10 mouse cellular contexts compared by ENCODE assay signal in the genomic region with DNA sequence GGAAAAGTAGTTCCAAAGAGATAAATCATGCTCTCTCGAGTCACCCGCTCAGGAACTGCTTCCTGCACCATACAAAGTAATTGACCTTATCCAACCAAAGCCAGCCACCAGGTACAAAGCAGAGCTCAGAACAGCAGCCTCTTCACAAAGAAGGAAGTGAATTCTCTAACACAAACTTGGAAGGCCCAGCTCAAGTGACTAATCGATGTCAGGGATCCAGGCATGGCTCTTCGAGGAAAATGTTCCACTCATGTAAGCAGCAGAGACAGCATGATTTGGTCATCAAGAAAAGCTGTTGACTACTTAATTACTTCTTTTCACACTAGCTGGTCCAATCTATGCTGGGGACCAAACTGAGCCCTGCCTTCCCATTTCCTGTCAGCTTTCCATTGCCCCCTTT.
DNase-seq lines count a peak whose midpoint lies in the region; ATAC-seq lines count a peak whose summit lies in the region.
"Had no signal": no experiment of that assay in that cellular context is flagged by ENCODE, and none has a peak within 500 bp of the region (broad histone marks: within the 10 kb centered on the region; RNA-seq: fewer than 3 reads in every experiment).

No protein-coding gene starts in this region.

- no peak overlapping the region for H3K4me2 ChIP-seq in kidney, embryonic 14.5 days (replicated peaks; ENCODE audit: low read depth, low read length)
- H3K4me2 ChIP-seq in embryonic facial prominence, embryonic 13.5 days = no peak overlapping the region
- H3K4me2 ChIP-seq in liver, embryonic 12.5 days = no peak overlapping the region
- H3K4me2 ChIP-seq in midbrain, embryonic 15.5 days = no peak overlapping the region
- H3K4me2 ChIP-seq: midbrain, embryonic 11.5 days had no signal

- no peak for ATAC-seq in kidney, embryonic 14.5 days (ENCODE audit: low FRiP score, low TSS enrichment)
- no peak for ATAC-seq in embryonic facial prominence, embryonic 13.5 days (ENCODE audit: insufficient number of reproducible peaks, insufficient read depth, low FRiP score, low TSS enrichment, low read depth)
- no peak for ATAC-seq in liver, embryonic 12.5 days
- ATAC-seq in midbrain, embryonic 15.5 days (replicated peaks) = no peak

- H3K9me3 ChIP-seq in kidney, embryonic 14.5 days (ENCODE audit: control insufficient read depth, low read length) = no peaks in the 10 kb centered on the region
- H3K9me3 ChIP-seq in embryonic facial prominence, embryonic 13.5 days = no peaks in the 10 kb centered on the region
- no peaks in the 10 kb centered on the region for H3K9me3 ChIP-seq in liver, embryonic 12.5 days (replicated peaks)
- H3K9me3 ChIP-seq in midbrain, embryonic 15.5 days = no peaks in the 10 kb centered on the region

- H3K4me1 ChIP-seq in kidney, embryonic 14.5 days (ENCODE audit: control insufficient read depth, insufficient read depth, low read length) = peaks cover 33% of the 10 kb centered on the region
- H3K4me1 ChIP-seq in embryonic facial prominence, embryonic 13.5 days = peaks cover 42% of the 10 kb centered on the region
- H3K4me1 ChIP-seq in liver, embryonic 12.5 days = peaks cover 16% of the 10 kb centered on the region
- H3K4me1 ChIP-seq in midbrain, embryonic 15.5 days = peaks cover 24% of the 10 kb centered on the region

- intact Hi-C loops in left cerebral cortex, postnatal 4 days (cut with DNase I) = no loop called here

- 37% methylated on average over 4 of the region's 4 CpGs for WGBS in kidney, embryonic 14.5 days
- WGBS in embryonic facial prominence, embryonic 13.5 days = 60% methylated on average over 4 of the region's 4 CpGs
- 67% methylated on average over 4 of the region's 4 CpGs for WGBS in liver, embryonic 12.5 days (ENCODE audit: insufficient replicate concordance)
- WGBS in midbrain, embryonic 15.5 days = 86% methylated on average over 4 of the region's 4 CpGs

- no peak overlapping the region for H3K4me3 ChIP-seq in kidney, embryonic 14.5 days (ENCODE audit: low read length)
- no peak overlapping the region for H3K4me3 ChIP-seq in embryonic facial prominence, embryonic 13.5 days
- no peak overlapping the region for H3K4me3 ChIP-seq in liver, embryonic 12.5 days
- H3K4me3 ChIP-seq in midbrain, embryonic 15.5 days = no peak overlapping the region

- H3K27ac ChIP-seq in kidney, embryonic 14.5 days (ENCODE audit: low read depth, low read length) = peak overlapping the region; percentile 63; the same call in 1 of the 2 replicates
- H3K27ac ChIP-seq in embryonic facial prominence, embryonic 13.5 days = peak overlapping the region; percentile 39; the same call in 1 of the 2 replicates
- H3K27ac ChIP-seq in liver, embryonic 12.5 days = peak overlapping the region; percentile 45; the same call in 1 of the 2 replicates
- no peak overlapping the region for H3K27ac ChIP-seq in midbrain, embryonic 15.5 days

- DNase-seq in kidney, adult 9 months = no peak
- peak; percentile 15 for DNase-seq in NIH3T3 (ENCODE audit: low read depth)
- DNase-seq in thymus, postnatal 14 days = no peak
- DNase-seq in left cerebral cortex, postnatal 4 days = no peak
- DNase-seq: thymus, postnatal 25 days had no signal

- no peak overlapping the region for H3K9ac ChIP-seq in kidney, embryonic 14.5 days (ENCODE audit: low read depth, low read length)
- H3K9ac ChIP-seq in embryonic facial prominence, embryonic 13.5 days = no peak overlapping the region
- H3K9ac ChIP-seq in liver, embryonic 12.5 days = no peak overlapping the region
- H3K9ac ChIP-seq in midbrain, embryonic 15.5 days = no peak overlapping the region

- no peaks in the 10 kb centered on the region for H3K36me3 ChIP-seq in kidney, embryonic 14.5 days (ENCODE audit: control insufficient read depth, insufficient read depth, low read length)
- H3K36me3 ChIP-seq in embryonic facial prominence, embryonic 13.5 days = no peaks in the 10 kb centered on the region
- peaks cover 30% of the 10 kb centered on the region for H3K36me3 ChIP-seq in liver, embryonic 12.5 days
- H3K36me3 ChIP-seq in midbrain, embryonic 15.5 days (replicated peaks) = no peaks in the 10 kb centered on the region

- no peaks in the 10 kb centered on the region for H3K27me3 ChIP-seq in kidney, embryonic 14.5 days (ENCODE audit: control insufficient read depth, insufficient read depth, low read length)
- no peaks in the 10 kb centered on the region for H3K27me3 ChIP-seq in embryonic facial prominence, embryonic 13.5 days
- no peaks in the 10 kb centered on the region for H3K27me3 ChIP-seq in liver, embryonic 12.5 days (replicated peaks)
- H3K27me3 ChIP-seq in midbrain, embryonic 15.5 days (replicated peaks) = no peaks in the 10 kb centered on the region
